In the genomic region with DNA sequence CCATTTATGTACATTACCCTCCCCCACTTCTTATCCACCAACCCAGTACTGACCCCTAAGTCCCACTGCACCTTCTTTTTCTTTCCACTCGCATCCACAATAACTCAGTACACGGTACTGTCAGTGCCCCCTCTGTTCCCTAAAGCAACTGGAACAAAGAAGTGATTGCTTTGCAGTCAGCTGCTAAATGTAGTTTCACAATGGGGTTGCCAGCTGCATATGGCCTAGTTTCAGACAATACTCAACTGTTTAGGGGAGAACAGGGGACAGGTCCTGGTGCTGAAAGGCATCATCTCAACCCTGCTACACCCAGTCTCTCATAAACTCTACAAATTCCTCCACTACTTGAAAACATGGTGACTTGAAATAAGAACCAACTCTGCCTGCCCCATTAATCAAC, we compare ENCODE assay signal across 9 mouse cellular contexts. TPM values are rescaled to one million over a fixed set of nuclear protein-coding genes. Genes with fewer than 3 reads are reported as not detected.
"Had no signal": no experiment of that assay in that cellular context is flagged by ENCODE, and none has a peak within 500 bp of the region (broad histone marks: within the 10 kb centered on the region; RNA-seq: fewer than 3 reads in every experiment).

No protein-coding gene starts in this region.

- DNase-seq: kidney, adult 11 months; kidney, postnatal 10 days; kidney, postnatal 4 days; liver; liver, embryonic 13.5 days; liver, postnatal 0 days; thymus, adult 2 months; thymus, postnatal 25 days had no signal

RNA-seq across cellular contexts. Expression of a gene that starts 11.4 kb away (rescaled TPM):
- total RNA-seq: megakaryocyte-erythroid progenitor cell, adult 5-6 weeks had no signal
